8 mouse cellular contexts compared by ENCODE assay signal in genomic region chr11:3516859-3517845, GRCm38 (mm10). TPM values are rescaled to one million over a fixed set of nuclear protein-coding genes. Genes with fewer than 3 reads are reported as not detected.
A peak's percentile ranks its signal among the peaks of the same experiment; 100 is the strongest.
DNase-seq lines count a peak whose midpoint lies in the region; ATAC-seq and TF ChIP-seq lines count a peak whose summit lies in the region.

No protein-coding gene starts in this region.

- H3K4me2 ChIP-seq in lung, postnatal 0 days (replicated peaks; ENCODE audit: low read depth, low read length): peak overlapping the region; percentile 50
- H3K4me2 ChIP-seq in limb, embryonic 11.5 days (ENCODE audit: low read depth, severe bottlenecking): peak overlapping the region; percentile 70
- no peak overlapping the region for H3K4me2 ChIP-seq in myocyte (ENCODE audit: low read depth)

- intact Hi-C loops in heart, postnatal 36 days (cut with DNase I): no loop called here

- no peak overlapping the region for H3ac ChIP-seq in myocyte (ENCODE audit: control insufficient read depth, insufficient read length)

- peaks cover 9% of the 10 kb centered on the region; the same call in 1 of the 2 replicates for H3K36me3 ChIP-seq in lung, postnatal 0 days (ENCODE audit: insufficient read depth, low read length)
- H3K36me3 ChIP-seq in limb, embryonic 11.5 days (ENCODE audit: control insufficient read depth, insufficient read depth, low read length): peaks cover 2% of the 10 kb centered on the region; the same call in 1 of the 2 replicates
- H3K36me3 ChIP-seq in myocyte (ENCODE audit: control insufficient read depth, insufficient read depth): peaks cover 19% of the 10 kb centered on the region

- TF ChIP-seq POLR2A in myocyte (IDR thresholded peaks at IDR 0.05; ENCODE audit: insufficient read length, low read depth): peak; percentile 62

- TF ChIP-seq CTCF in lung, postnatal 0 days (IDR thresholded peaks at IDR 0.05): no peak; the same call in 1 of the 2 replicates

- H3K27ac ChIP-seq in lung, postnatal 0 days (ENCODE audit: low read length): no peak overlapping the region
- H3K27ac ChIP-seq in limb, embryonic 11.5 days (replicated peaks; ENCODE audit: low read depth, low read length): no peak overlapping the region

- no peaks in the 10 kb centered on the region for H3K4me1 ChIP-seq in lung, postnatal 0 days (ENCODE audit: insufficient read depth, low read depth, low read length)
- peaks cover 12% of the 10 kb centered on the region; the same call in 1 of the 2 replicates for H3K4me1 ChIP-seq in limb, embryonic 11.5 days (ENCODE audit: control insufficient read depth, insufficient read depth, low read length)

- H3K9ac ChIP-seq in lung, postnatal 0 days (replicated peaks; ENCODE audit: low read depth): no peak overlapping the region
- H3K9ac ChIP-seq in limb, embryonic 11.5 days (ENCODE audit: low read length): peak overlapping the region; percentile 27; the same call in 1 of the 2 replicates

- no peaks in the 10 kb centered on the region for H3K9me3 ChIP-seq in lung, postnatal 0 days (ENCODE audit: low read length)
- H3K9me3 ChIP-seq in limb, embryonic 11.5 days (ENCODE audit: control insufficient read depth, low read length): no peaks in the 10 kb centered on the region

- peak overlapping the region; percentile 22 for H3K4me3 ChIP-seq in lung, postnatal 0 days (ENCODE audit: low read depth, low read length)
- H3K4me3 ChIP-seq in limb, embryonic 11.5 days (ENCODE audit: low read depth, low read length): peak overlapping the region; percentile 30
- H3K4me3 ChIP-seq in myocyte: no peak overlapping the region

- 2% methylated on average over 49 of the region's 50 CpGs for WGBS in lung, postnatal 0 days
- WGBS in limb, embryonic 11.5 days: 2% methylated on average over 50 of the region's 50 CpGs

- DNase-seq in lung, postnatal 0 days (ENCODE audit: low spot score): peak; percentile 52
- DNase-seq in lung, adult 18-20 months: no peak
- peak; percentile 67 for DNase-seq in embryo, embryonic 10 days (ENCODE audit: low spot score)
- peak; percentile 48 to 50 for DNase-seq in heart, postnatal 36 days
- DNase-seq in limb, embryonic 11.5 days (ENCODE audit: low spot score): peak; percentile 70
- no peak for DNase-seq in layer of hippocampus, postnatal 36 days
- DNase-seq in urinary bladder, adult 18-20 months (ENCODE audit: low spot score in 2 of 2): no peak

- peak; percentile 46 for ATAC-seq in lung, postnatal 0 days
- no peak; the same call in 1 of the 2 replicates for ATAC-seq in limb, embryonic 11.5 days (ENCODE audit: insufficient number of reproducible peaks, low FRiP score, low TSS enrichment, low read depth)

- H3K27me3 ChIP-seq in lung, postnatal 0 days (replicated peaks; ENCODE audit: insufficient read depth, low read length): 0 out of 2 replicates have a peak, but pooled peaks cover 2% of the 10 kb centered on the region
- H3K27me3 ChIP-seq in limb, embryonic 11.5 days (ENCODE audit: control insufficient read depth, insufficient read depth, low read length): peaks cover 26% of the 10 kb centered on the region
- H3K27me3 ChIP-seq in myocyte (ENCODE audit: control insufficient read depth, insufficient read depth, insufficient read length): no peaks in the 10 kb centered on the region

- no peak for TF ChIP-seq EP300 in lung, postnatal 0 days (IDR thresholded peaks at IDR 0.05)

- H3K79me2 ChIP-seq in myocyte (ENCODE audit: control insufficient read depth, insufficient read depth): no peaks in the 10 kb centered on the region

TF ChIP-seq in myocyte, 11 proteins besides CTCF, POLR2A, EP300 and RAD21:
- TF ChIP-seq SRF (IDR thresholded peaks at IDR 0.05; ENCODE audit: control insufficient read depth, insufficient read length, low read depth) (no peak), E2F4 (IDR thresholded peaks at IDR 0.05; ENCODE audit: insufficient read depth) (no peak), REST (IDR thresholded peaks at IDR 0.05; ENCODE audit: insufficient read depth, insufficient read length) (no peak), POLR2AphosphoS2 (IDR thresholded peaks at IDR 0.05; ENCODE audit: insufficient read length, low read depth) (peak; percentile 96), MYOD1 (IDR thresholded peaks at IDR 0.05; ENCODE audit: control insufficient read depth in 1 of 3, insufficient read length in 2 of 3, low read depth in 2 of 3) (peak in 1 of 3 experiments; percentile 19)

RNA-seq across cellular contexts. Expression of gene Selenom, which starts 2.7 kb away (rescaled TPM):
- 60.8 and 62.8 TPM in 2 replicates for polyA plus RNA-seq in lung, postnatal 0 days (2015; fragmentation: Nextera tagmentation; extraction: Ambion mirVana)
- total RNA-seq in heart, postnatal 36 days (2021): 10 to 100 TPM; 37.6 to 43.8 TPM
- 53.0 and 54.6 TPM in 2 replicates for polyA plus RNA-seq in limb, embryonic 11.5 days (2014; fragmentation: Nextera tagmentation; extraction: Ambion mirVana)
- 270 TPM for polyA plus RNA-seq in myocyte (2012; fragmentation: generic; extraction: Trizol)
- total RNA-seq in layer of hippocampus, postnatal 36 days (2021): 100 to 1,000 TPM; 187 to 193 TPM

RNA-seq across cellular contexts. Expression of gene Inpp5j, which starts 12.5 kb away (rescaled TPM):
- 0.44 and 0.58 TPM in 2 replicates for polyA plus RNA-seq in lung, postnatal 0 days (2015; fragmentation: Nextera tagmentation; extraction: Ambion mirVana)
- total RNA-seq in heart, postnatal 36 days (2021): 10 to 100 TPM; 15.7 to 25.8 TPM
- polyA plus RNA-seq in limb, embryonic 11.5 days (2014; fragmentation: Nextera tagmentation; extraction: Ambion mirVana): 0.08 TPM in 1 of 2 replicates, not detected in the other
- polyA plus RNA-seq in myocyte (2012; fragmentation: generic; extraction: Trizol): 5.8 TPM
- total RNA-seq in layer of hippocampus, postnatal 36 days (2021): 10 to 100 TPM; 73.7 to 95.8 TPM

RNA-seq across cellular contexts. Expression of gene Smtn, which starts 23.3 kb away (rescaled TPM):
- 47.6 and 51.1 TPM in 2 replicates for polyA plus RNA-seq in lung, postnatal 0 days (2015; fragmentation: Nextera tagmentation; extraction: Ambion mirVana)
- total RNA-seq in heart, postnatal 36 days (2021): 100 to 1,000 TPM; 146 to 153 TPM
- polyA plus RNA-seq in limb, embryonic 11.5 days (2014; fragmentation: Nextera tagmentation; extraction: Ambion mirVana): 38.8 TPM in 2 replicates
- 141 TPM for polyA plus RNA-seq in myocyte (2012; fragmentation: generic; extraction: Trizol)
- 10 to 100 TPM in 1 of 2 experiments, 1 to 10 TPM in 1; 7.0 to 11.8 TPM for total RNA-seq in layer of hippocampus, postnatal 36 days (2021)

RNA-seq across cellular contexts. Expression of gene Pla2g3, which starts 29.1 kb away (rescaled TPM):
- polyA plus RNA-seq in lung, postnatal 0 days (2015; fragmentation: Nextera tagmentation; extraction: Ambion mirVana): 0.29 and 0.30 TPM in 2 replicates
- total RNA-seq in heart, postnatal 36 days (2021): not detected
- 0.75 and 0.76 TPM in 2 replicates for polyA plus RNA-seq in limb, embryonic 11.5 days (2014; fragmentation: Nextera tagmentation; extraction: Ambion mirVana)
- 0.62 TPM for polyA plus RNA-seq in myocyte (2012; fragmentation: generic; extraction: Trizol)
- 1 to 10 TPM; 1.4 to 2.5 TPM for total RNA-seq in layer of hippocampus, postnatal 36 days (2021)

Comparison
In these comparisons a context has a peak if more than half of its experiments do, and no peak if none do; other contexts are left out.
1. DNase-seq: peak in lung, postnatal 0 days (single experiment), embryo, embryonic 10 days (single experiment), heart, postnatal 36 days (2 of 2) and limb, embryonic 11.5 days (single experiment); none in lung, adult 18-20 months (0 of 2), layer of hippocampus, postnatal 36 days (0 of 2) and urinary bladder, adult 18-20 months (0 of 2).